Mouse (Mus musculus): Measurements from ENCODE around the gene Mmachc. TPM values are rescaled to one million over a fixed set of nuclear protein-coding genes. Genes with fewer than 3 reads are reported as not detected.

Mmachc gene
- 27.2 and 27.9 TPM in 2 replicates for polyA plus RNA-seq (2015; fragmentation: Nextera tagmentation; extraction: Ambion mirVana)

GRCm38 (mm10) chr4:116708201-116708764, at the start of gene Mmachc, which contains the start of gene Ccdc163:
Gene Mmachc (minus strand): TSS chr4:116708406.
Gene Ccdc163 (plus strand): TSS chr4:116708509.
- peak; percentile 98 for ATAC-seq (replicated peaks; ENCODE audit: low FRiP score)
- Histone ChIP-seq H3K4me1 (peaks cover 19% of the 10 kb centered on the region), H3K9me3 (replicated peaks) (no peaks in the 10 kb centered on the region), H3K4me3 (replicated peaks) (peak within 1 kb of the TSS; percentile 58), H3K4me2 (peak within 1 kb of the TSS; percentile 72), H3K9ac (peak within 1 kb of the TSS; percentile 52), H3K27ac (0 out of 2 replicates have a peak within 1 kb of the TSS, but pooled peaks have one; percentile 28), H3K36me3 (peaks cover 18% of the 10 kb centered on the region), H3K27me3 (no peaks in the 10 kb centered on the region)
- under 1% methylated on average over 29 of the region's 29 CpGs for WGBS

- Histone ChIP-seq H3K4me2 (no peak overlapping the region), H3K27me3 (no peaks in the 10 kb centered on the region), H3K4me1 (no peaks in the 10 kb centered on the region), H3K36me3 (no peaks in the 10 kb centered on the region), H3K9me3 (replicated peaks) (no peaks in the 10 kb centered on the region), H3K9ac (no peak overlapping the region), H3K27ac (no peak overlapping the region), H3K4me3 (replicated peaks) (no peak overlapping the region)
- no peak for ATAC-seq (replicated peaks; ENCODE audit: low FRiP score)
- WGBS: 69% methylated on average over 2 of the region's 2 CpGs
Observed at GRCm38 (mm10) chr4:116749750-116750149, 41.5 kb upstream of the Mmachc start.

GRCm38 (mm10) chr4:116738972-116739751, 31.0 kb upstream of the Mmachc start:
- no peak overlapping the region for H3K4me2 ChIP-seq
- no peak overlapping the region for H3K9ac ChIP-seq
- no peak overlapping the region for H3K27ac ChIP-seq
- 76% methylated on average over 9 of the region's 9 CpGs for WGBS
- H3K9me3 ChIP-seq (replicated peaks): no peaks in the 10 kb centered on the region
- H3K27me3 ChIP-seq: no peaks in the 10 kb centered on the region
- H3K4me1 ChIP-seq: 0 out of 2 replicates have a peak, but pooled peaks cover 4% of the 10 kb centered on the region
- H3K4me3 ChIP-seq (replicated peaks): no peak overlapping the region
- no peak for ATAC-seq (replicated peaks; ENCODE audit: low FRiP score)
- no peaks in the 10 kb centered on the region for H3K36me3 ChIP-seq

- Histone ChIP-seq H3K36me3 (no peaks in the 10 kb centered on the region), H3K27me3 (no peaks in the 10 kb centered on the region), H3K4me1 (0 out of 2 replicates have a peak, but pooled peaks cover 4% of the 10 kb centered on the region), H3K9ac (no peak overlapping the region), H3K9me3 (replicated peaks) (no peaks in the 10 kb centered on the region), H3K4me3 (replicated peaks) (no peak overlapping the region), H3K4me2 (no peak overlapping the region), H3K27ac (no peak overlapping the region)
- ATAC-seq (replicated peaks; ENCODE audit: low FRiP score): no peak
- WGBS: 77% methylated on average over 2 of the region's 2 CpGs
Observed at GRCm38 (mm10) chr4:116734996-116735395, 26.8 kb upstream of the Mmachc start.

GRCm38 (mm10) chr4:116732355-116732754, 24.1 kb upstream of the Mmachc start:
- Histone ChIP-seq H3K4me3 (replicated peaks) (no peak overlapping the region), H3K9me3 (replicated peaks) (no peaks in the 10 kb centered on the region), H3K36me3 (no peaks in the 10 kb centered on the region), H3K4me1 (0 out of 2 replicates have a peak, but pooled peaks cover 1% of the 10 kb centered on the region), H3K27ac (no peak overlapping the region), H3K4me2 (no peak overlapping the region), H3K9ac (no peak overlapping the region), H3K27me3 (no peaks in the 10 kb centered on the region)
- WGBS: 70% methylated on average over 5 of the region's 5 CpGs
- no peak for ATAC-seq (replicated peaks; ENCODE audit: low FRiP score)

- Histone ChIP-seq H3K9me3 (replicated peaks) (no peaks in the 10 kb centered on the region), H3K9ac (no peak overlapping the region), H3K27ac (no peak overlapping the region), H3K27me3 (no peaks in the 10 kb centered on the region), H3K4me2 (no peak overlapping the region), H3K4me1 (no peaks in the 10 kb centered on the region), H3K36me3 (no peaks in the 10 kb centered on the region), H3K4me3 (replicated peaks) (no peak overlapping the region)
- ATAC-seq (replicated peaks; ENCODE audit: low FRiP score): no peak
- 84% methylated on average over 9 of the region's 9 CpGs for WGBS
Observed at GRCm38 (mm10) chr4:116731077-116731476, 22.9 kb upstream of the Mmachc start.

GRCm38 (mm10) chr4:116729532-116729931, 21.3 kb upstream of the Mmachc start:
- H3K9ac ChIP-seq: no peak overlapping the region
- no peak overlapping the region for H3K4me2 ChIP-seq
- ATAC-seq (replicated peaks; ENCODE audit: low FRiP score): no peak
- no peaks in the 10 kb centered on the region for H3K9me3 ChIP-seq (replicated peaks)
- 92% methylated on average over 3 of the region's 3 CpGs for WGBS
- H3K27me3 ChIP-seq: no peaks in the 10 kb centered on the region
- no peak overlapping the region for H3K27ac ChIP-seq
- H3K36me3 ChIP-seq: no peaks in the 10 kb centered on the region
- no peak overlapping the region for H3K4me3 ChIP-seq (replicated peaks)
- no peaks in the 10 kb centered on the region for H3K4me1 ChIP-seq

- no peak overlapping the region for H3K27ac ChIP-seq
- ATAC-seq (replicated peaks; ENCODE audit: low FRiP score): no peak
- H3K9ac ChIP-seq: no peak overlapping the region
- H3K9me3 ChIP-seq (replicated peaks): no peaks in the 10 kb centered on the region
- no peak overlapping the region for H3K4me3 ChIP-seq (replicated peaks)
- no peaks in the 10 kb centered on the region for H3K27me3 ChIP-seq
- 0 out of 2 replicates have a peak, but pooled peaks cover 1% of the 10 kb centered on the region for H3K4me1 ChIP-seq
- no peaks in the 10 kb centered on the region for H3K36me3 ChIP-seq
- no peak overlapping the region for H3K4me2 ChIP-seq
- 66% methylated on average over 3 of the region's 3 CpGs for WGBS
Observed at GRCm38 (mm10) chr4:116727401-116727800, 19.2 kb upstream of the Mmachc start.

- H3K4me2 ChIP-seq: no peak overlapping the region
- no peak overlapping the region for H3K27ac ChIP-seq
- H3K4me1 ChIP-seq: peaks cover 9% of the 10 kb centered on the region; the same call in 1 of the 2 replicates
- H3K36me3 ChIP-seq: no peaks in the 10 kb centered on the region
- H3K9me3 ChIP-seq (replicated peaks): no peaks in the 10 kb centered on the region
- H3K4me3 ChIP-seq (replicated peaks): no peak overlapping the region
- no peaks in the 10 kb centered on the region for H3K27me3 ChIP-seq
- WGBS: 84% methylated on average over 5 of the region's 5 CpGs
- ATAC-seq (replicated peaks; ENCODE audit: low FRiP score): no peak
- H3K9ac ChIP-seq: no peak overlapping the region
Observed at GRCm38 (mm10) chr4:116725444-116725843, 17.2 kb upstream of the Mmachc start.

GRCm38 (mm10) chr4:116722230-116722629, 14.0 kb upstream of the Mmachc start:
- WGBS: 46% methylated on average over 7 of the region's 7 CpGs
- ATAC-seq (replicated peaks; ENCODE audit: low FRiP score): no peak
- H3K9me3 ChIP-seq (replicated peaks): no peaks in the 10 kb centered on the region
- H3K27me3 ChIP-seq: no peaks in the 10 kb centered on the region
- peaks cover 16% of the 10 kb centered on the region for H3K4me1 ChIP-seq
- H3K27ac ChIP-seq: no peak overlapping the region
- no peak overlapping the region for H3K9ac ChIP-seq
- no peaks in the 10 kb centered on the region for H3K36me3 ChIP-seq
- H3K4me2 ChIP-seq: peak overlapping the region; percentile 77
- H3K4me3 ChIP-seq (replicated peaks): peak overlapping the region; percentile 66

- peak overlapping the region; percentile 89 for H3K27ac ChIP-seq
- ATAC-seq (replicated peaks; ENCODE audit: low FRiP score): peak; percentile 82; the same call in 1 of the 2 replicates
- no peaks in the 10 kb centered on the region for H3K27me3 ChIP-seq
- H3K9me3 ChIP-seq (replicated peaks): no peaks in the 10 kb centered on the region
- H3K36me3 ChIP-seq: no peaks in the 10 kb centered on the region
- H3K4me3 ChIP-seq (replicated peaks): peak overlapping the region; percentile 66
- under 1% methylated on average over 29 of the region's 29 CpGs for WGBS
- H3K4me1 ChIP-seq: peaks cover 16% of the 10 kb centered on the region
- peak overlapping the region; percentile 66 for H3K9ac ChIP-seq
- H3K4me2 ChIP-seq: peak overlapping the region; percentile 77
Observed at GRCm38 (mm10) chr4:116721098-116721628, 13.0 kb upstream of the Mmachc start.
